Mouse (Mus musculus) myocyte (in vitro differentiated cells): ENCODE data around the gene Srsf1.

Experiments
- POLR2A ChIP-seq: IDR thresholded peaks from one replicate; pipeline ENCODE4 v1.6.1; 2011; ENCODE audit warnings: low read depth, mild to moderate bottlenecking, control low read depth, moderate library complexity; ENCODE audit not compliant: insufficient read length
- USF1 ChIP-seq: IDR thresholded peaks from one replicate; pipeline ENCODE4 v1.6.1; 2011; ENCODE audit warnings: low read depth, mild to moderate bottlenecking, control low read depth, moderate library complexity

DNA sequence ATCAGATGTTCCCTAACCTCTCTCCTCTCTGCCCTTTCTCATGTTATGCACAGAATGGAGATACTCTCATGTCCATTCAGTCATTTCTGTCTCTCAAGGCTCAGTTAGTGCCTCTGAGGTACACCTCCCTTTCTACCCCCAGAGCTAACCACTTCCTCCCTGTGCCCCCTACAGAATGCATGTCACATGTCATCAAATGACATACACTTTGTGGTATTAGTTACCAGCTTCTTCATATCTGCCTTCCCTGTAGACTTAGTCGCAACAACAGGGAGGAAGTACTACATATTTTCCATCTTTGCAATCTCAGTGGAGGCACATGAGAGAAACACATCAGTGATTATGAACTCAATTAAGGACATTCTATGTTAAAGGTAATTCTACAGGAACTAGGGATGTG is 44.8 kb downstream of the Srsf1 start:
- TF ChIP-seq POLR2A = no peak
- TF ChIP-seq USF1 = no peak
